Mouse (Mus musculus) kidney, postnatal 4 days (tissue): ENCODE results near the gene Nckap1.
"Not testable (repeated sequence)": the region's sequence is repeated elsewhere in the genome, so short reads cannot be mapped to it uniquely, and the experiment has no call there.

Source experiments
- DNase-seq, 2 experiments: peaks; one replicate each; pipeline ENCODE4 v3.0.0; 2021; ENCODE audit warnings: mixed read lengths in 2 of 2

Gene Nckap1

DNA sequence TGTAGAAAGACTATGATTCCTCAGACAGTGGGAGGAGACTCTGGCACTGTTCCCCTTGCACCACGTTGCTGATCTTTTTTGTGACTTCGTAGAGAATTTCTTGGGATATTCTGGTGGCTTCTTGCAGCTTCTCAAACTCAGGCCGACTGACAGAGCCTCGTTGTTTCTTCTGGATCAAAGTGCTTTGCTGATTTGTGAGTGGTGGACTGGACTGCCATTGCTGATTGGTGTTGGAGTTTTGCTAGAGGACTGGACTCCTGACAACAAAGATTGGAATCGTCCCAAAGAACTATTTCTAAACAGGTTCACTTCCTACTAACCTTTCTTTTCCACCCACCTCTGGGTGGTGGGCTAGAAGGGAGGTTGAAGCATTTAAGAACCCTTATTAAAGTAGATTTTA lies 21.5 kb downstream of the Nckap1 start:
- DNase-seq = no peak

DNA sequence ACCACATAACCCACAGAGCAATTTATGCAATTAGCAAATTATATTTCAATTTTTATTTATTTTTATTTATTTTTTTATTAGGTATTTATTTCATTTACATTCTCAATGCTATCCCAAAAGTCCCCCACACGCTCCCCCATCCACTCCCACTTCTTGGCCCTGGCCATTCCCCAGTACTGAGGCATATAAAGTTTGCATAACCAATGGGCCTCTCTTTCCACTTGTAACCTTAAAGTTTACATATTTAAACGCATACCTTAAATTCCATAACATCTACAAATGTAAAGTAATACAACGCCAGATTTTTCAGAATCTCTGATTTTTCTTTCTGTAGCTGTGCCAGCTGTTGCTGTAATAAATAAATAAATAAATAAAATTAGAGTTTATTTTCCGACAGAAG lies 26.7 kb downstream of the Nckap1 start:
- no peak for DNase-seq

DNA sequence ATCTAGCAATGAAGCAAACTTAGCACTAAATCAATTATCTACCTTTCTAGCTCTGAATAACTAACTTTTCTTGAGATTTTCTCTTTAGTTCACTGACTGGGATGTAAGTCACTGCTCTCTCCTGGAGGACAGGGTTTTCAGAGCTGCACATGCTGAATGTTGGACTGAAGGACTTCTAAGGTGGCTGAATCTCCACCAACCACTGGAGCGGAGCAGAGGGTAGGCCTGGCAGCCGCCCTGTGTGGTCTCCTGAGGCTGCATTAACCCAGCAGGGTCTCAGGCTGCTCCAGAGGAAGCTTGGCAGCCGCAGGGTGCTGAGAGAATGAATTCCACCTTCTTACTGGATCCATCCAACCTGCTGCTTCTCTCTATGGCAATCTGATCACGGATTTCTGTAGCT lies 31.5 kb downstream of the Nckap1 start:
- no peak for DNase-seq

DNA sequence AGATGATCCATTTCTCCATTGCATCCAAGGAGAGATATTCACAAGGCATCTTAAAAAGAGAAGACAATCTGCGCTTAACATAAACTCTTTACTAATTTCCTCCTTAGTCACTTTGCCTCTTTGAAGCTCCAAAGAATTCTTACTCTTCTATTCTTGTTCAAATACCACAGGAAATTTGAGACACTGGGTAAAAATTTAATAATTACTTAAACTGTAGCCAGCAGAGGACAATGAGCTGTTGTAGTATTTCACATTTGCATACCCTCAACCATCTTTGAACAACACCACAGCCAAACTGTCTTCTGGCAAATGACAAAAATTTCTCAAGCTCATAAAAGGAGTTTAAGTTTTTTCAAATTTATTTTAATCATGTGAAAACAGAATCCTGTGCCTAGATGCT lies 33.3 kb downstream of the Nckap1 start:
- DNase-seq = no peak

DNA sequence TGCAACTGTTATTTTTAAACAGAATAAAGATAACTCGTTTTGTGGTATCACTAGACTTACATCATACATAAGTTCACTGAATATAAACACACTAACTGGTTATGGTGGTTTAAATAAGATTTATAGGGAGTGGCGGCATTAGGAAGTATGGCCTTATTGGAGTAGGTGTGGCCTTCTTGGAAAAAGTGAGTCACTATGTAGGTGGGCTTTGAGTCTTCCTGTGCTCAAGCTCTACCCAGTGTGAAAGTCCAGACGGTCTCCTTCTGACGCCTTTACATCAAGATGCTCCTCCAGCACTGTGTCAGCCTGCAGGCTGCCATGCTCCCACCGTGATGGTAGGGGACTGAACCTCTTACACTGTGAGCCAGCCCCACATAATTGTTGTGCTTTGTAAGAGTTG lies 38.4 kb downstream of the Nckap1 start:
- DNase-seq = no peak

DNA sequence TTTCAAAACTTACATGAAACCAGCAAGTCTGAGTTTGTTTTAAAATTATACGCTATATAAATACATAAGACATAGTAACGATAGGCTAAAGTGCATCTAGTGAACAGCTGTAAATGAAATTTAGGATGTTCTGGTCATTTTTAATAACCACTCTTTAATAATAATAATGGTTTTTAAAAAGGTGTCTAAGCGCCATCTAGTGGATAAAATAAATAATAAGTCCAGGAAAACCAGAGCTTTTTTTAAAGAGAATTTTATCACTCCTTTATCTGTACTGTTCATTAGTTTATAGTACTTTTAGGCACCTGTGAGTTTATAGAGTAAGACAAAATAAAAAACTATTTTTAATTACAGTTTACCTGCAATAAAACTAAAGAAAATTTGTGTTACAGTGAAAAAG lies 44.0 kb downstream of the Nckap1 start:
- DNase-seq = no peak

DNA sequence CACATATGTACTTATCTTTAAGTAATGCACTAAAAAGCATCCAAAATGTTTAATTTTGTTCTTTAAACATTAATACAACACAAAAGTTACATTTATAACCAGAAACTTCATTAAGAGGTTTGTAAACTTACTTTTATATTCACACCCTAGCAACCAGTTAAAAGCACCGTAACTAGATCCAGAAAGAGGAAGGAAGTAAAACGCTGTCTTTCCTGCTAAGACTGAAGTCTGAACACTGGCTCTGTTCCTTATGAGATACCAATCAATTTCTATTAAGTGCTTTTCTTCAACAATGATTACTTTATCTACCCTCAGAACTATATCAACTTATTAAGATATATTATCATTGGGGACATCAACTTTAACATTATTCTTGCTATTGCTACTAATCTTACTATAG lies 44.6 kb downstream of the Nckap1 start:
- no peak for DNase-seq

DNA sequence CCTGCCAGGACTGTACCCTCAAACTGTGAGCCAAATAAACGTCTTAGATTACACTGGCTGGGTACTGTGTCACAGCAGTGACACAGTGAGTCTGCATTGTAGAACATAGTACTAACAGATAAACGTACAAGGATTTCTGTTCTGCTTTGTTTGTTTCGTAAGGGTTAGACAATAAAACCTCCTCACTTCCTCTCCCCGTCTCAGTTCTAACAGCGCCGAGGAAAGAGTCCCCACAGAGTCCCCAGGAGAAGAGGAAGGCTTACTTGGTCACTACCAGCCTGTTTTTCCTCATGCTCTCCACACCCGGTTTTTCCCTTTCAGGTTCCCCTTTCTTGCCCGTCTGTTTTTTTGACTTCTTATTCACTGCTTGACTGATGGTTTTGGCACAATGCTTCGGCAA lies 56.9 kb downstream of the Nckap1 start:
- no peak for DNase-seq

DNA sequence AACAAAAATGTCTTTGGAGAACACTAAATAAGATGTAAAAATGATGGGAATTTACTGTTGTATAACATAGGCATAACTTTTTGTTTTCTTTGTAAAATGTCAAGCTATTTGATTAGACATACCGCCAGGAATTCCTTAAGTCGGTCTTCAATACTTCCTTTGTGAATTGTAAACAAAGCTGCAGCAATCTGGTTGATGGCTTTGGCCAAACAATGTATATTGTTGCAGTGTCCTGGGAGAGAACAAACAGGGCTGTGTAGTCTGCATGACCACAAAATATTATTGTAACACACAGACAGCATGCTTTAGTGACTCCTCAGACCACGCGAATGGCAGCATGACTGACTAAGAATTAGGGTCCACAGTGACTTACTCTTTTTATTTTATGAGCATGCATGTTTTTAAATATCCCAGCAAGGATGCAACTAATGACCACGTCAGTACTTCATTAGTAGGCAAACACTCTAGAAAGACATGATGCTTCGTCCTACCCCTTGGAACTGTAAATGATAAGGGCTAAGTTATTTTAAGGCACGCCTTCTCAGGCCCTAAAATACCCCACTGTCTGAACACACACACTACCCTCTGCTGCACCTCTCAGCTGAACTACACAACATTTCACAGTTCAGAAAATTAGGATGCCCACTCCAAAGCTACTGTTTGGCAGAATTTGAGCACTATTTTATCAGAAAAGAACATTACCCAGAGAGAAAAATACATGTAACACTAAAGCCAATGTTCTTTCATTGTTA lies 75.0 kb downstream of the Nckap1 start:
- DNase-seq = no peak

DNA sequence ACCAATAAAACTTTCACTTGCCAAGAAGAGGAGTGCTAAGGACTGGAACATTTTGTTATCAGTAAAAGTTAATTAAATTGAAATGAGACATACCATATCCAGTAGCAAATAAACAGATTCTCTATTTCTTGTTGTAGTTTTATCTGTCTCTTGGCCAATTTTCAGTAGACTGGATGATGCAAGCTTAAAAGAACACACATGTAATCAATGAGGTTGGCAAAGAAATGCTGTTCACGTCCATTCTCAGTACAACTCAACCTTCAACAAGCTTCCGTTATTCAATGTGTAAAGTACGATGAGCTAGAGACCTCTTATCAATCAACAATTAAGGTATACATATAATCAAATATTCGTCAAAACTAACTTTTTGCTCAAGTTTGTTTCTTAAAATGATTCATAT lies 79.0 kb downstream of the Nckap1 start:
- no peak for DNase-seq

DNA sequence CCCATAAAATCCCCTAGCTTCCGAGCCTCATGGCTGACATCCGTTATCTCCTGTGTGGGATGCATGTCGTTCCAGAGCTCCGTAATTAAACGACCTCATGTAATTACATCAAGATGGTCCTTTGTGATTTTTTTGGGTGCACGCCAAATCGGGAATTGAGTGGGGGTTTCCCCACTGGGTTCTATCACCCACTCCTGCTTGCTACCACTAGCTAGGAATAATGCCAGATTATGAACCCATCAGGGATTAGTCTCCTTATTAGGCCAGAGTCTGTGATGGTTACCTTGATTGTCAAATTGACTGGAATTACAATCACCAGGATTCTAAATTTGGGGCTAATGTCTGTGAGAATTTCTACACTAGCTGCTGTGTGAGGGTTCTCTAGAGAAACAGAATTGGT lies 85.9 kb downstream of the Nckap1 start:
- DNase-seq = not testable (repeated sequence)

DNA sequence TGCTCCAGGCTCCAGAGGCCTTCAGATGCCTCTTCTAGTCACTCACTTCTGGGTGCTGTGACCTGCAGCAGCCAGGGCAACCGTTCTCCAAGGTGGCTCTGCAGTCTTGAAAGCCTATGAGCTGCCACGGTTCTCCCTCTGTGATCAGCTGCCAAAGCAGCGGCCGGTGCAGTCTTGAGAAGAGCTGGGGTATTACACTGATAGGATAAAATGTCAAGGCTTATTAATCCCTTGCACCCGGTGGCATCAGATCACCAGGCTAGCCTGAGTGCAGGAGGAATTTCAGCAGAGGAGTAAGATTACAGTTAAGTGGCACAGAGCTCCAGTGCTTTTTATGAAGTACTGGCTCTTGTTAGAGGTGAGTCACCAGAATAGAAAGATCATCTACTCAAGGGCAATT lies 94.3 kb downstream of the Nckap1 start:
- no peak for DNase-seq

DNA sequence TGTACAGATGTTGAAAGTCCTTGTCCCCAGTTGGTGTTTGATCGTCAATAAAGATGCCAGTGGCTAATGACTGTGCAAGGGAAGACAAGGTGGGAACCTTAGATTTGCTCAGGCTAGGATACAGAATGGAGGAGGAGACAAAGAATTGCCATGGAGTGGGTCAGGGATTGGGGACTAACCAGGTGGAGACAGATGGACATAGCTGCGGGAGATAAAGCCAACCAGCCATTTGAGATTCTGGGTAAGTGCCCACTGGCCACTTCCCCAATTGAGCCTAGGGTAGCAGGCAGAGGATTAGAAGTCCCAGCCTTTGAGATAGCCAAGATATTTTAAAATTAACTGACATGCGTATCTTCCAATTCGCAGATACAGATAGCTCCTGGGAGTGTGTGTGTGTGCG lies 96.2 kb downstream of the Nckap1 start:
- DNase-seq = no peak

DNA sequence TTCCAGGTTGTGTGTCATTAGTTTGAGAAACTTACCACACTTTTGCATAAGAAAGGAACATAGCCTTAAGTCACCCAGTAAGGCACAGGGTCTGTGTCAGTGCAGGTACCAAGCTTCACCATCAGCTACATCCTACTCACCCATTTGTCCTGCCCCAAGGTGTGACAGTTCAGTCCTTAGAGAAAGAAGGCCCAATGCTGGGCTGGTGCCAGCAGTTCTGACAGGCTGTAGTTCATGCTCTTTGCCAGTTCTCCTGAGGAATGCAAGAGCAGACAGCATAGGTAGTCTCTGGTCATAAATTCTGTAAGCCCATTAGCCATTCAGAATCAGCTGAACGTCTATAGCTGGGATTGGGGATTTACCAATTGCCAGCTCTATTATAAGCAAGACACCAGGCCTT lies 105.3 kb downstream of the Nckap1 start:
- no peak for DNase-seq

DNA sequence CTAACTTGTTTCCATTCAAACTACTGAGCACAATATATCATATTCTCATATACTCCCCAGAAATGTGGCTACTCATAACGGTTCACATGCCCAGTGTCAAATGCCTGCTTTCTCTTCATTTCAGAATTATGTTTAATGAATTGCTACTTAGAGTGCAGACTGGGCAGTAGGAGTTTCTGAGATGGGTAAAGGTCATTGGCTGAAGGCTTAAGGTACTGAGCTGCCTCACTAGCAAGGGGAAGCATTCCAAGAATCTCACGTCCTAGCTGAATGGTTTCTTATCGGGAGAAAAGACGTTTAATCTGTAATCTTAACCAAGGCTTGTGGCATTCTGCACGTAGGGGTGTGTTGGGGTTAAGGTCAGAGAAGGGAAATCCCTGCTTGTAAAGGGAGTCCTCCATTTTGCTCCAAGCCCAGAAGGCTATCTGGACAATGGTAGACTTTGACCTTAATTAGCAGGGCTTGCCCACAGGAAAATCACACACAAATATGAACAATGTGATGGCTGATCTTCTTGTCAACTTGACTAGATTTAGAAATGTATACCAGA lies 106.9 kb downstream of the Nckap1 start:
- DNase-seq = no peak

DNA sequence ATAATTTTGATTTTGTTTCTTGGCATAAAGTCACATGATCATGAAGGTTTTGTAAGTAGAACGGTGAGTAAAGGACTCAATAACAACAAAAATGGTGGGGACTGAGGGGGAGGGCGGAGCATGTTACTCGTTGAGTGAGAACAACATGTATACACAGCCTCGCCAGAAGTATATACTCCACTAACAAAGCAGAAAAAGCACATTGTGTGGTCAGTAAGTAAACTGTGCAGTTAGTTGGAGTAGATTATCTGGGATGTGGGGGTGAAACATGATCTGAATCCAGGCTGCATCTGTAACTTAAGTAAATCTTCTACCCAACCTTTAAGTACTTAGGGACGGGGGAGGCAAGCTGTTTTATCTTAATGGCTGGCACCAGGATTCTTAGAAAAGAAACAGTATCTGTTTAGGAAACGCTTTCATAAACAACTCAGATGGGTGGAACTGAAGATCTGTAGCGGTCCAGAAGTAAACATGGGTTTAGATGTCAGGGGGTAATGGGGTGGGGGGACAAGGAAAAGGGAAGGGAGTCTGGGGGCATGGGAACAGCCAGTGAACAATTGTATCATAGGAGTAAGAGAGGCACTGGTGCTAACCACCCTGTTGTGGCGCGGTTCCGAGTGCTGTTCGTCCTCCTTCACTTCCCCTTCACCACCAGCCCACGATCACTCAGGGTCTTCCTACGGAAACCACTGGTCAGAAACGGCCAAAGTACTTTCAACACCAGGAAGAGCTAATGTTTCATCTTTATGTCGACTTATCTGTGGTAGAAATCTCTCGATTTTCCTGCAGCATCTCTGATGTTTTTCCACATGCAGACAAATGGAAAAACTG lies 115.0 kb downstream of the Nckap1 start:
- DNase-seq = no peak

DNA sequence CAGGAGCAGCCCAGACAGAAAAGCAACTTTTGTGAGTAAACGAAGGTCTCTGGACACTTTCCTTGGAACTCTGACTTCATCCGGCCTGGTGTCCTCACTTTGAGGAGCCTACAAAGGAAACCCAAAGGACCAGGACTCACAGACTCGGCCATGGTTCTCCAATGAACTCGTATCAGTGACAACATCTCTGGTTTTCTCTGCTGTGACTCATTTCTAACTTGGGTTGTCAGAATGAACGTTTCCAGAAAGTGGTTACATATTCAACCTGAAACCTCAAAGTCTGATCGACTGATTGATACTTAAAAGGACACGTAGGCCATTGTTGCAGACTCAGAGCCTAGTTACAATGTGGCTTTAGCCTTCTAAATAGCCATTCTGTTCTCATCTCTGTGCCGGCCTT lies 119.4 kb downstream of the Nckap1 start:
- no peak for DNase-seq
